Mouse (Mus musculus): ENCODE data around the gene Myo15. TPM values are rescaled to one million over a fixed set of nuclear protein-coding genes. Genes with fewer than 3 reads are reported as not detected.

The Myo15 gene
- polyA plus RNA-seq, 1 experiment from 2014 or later, result 0.28 TPM

Other genes with a start within 250 kb of the Myo15 start
- gene Srebf1, start 246.8 kb upstream of the Myo15 start, polyA plus RNA-seq (2016; fragmentation: Nextera tagmentation; extraction: Ambion mirVana), result 38.2 and 40.3 TPM in 2 replicates
- gene Tom1l2, start 116.4 kb upstream of the Myo15 start, polyA plus RNA-seq (2016; fragmentation: Nextera tagmentation; extraction: Ambion mirVana), result 19.3 and 28.4 TPM in 2 replicates
- gene Drc3, start 116.0 kb upstream of the Myo15 start, polyA plus RNA-seq (2016; fragmentation: Nextera tagmentation; extraction: Ambion mirVana), result 1.0 and 2.0 TPM in 2 replicates
- 17.1 and 20.6 TPM in 2 replicates for gene Gid4, start 52.2 kb upstream of the Myo15 start, polyA plus RNA-seq (2016; fragmentation: Nextera tagmentation; extraction: Ambion mirVana)
- gene Atpaf2, start 50.9 kb upstream of the Myo15 start, polyA plus RNA-seq (2016; fragmentation: Nextera tagmentation; extraction: Ambion mirVana), result 61.7 and 63.8 TPM in 2 replicates
- 87.6 and 112 TPM in 2 replicates for gene Drg2, start 14.7 kb upstream of the Myo15 start, polyA plus RNA-seq (2016; fragmentation: Nextera tagmentation; extraction: Ambion mirVana)
- 32.5 and 38.6 TPM in 2 replicates for gene Alkbh5, start 67.0 kb downstream of the Myo15 start, polyA plus RNA-seq (2016; fragmentation: Nextera tagmentation; extraction: Ambion mirVana)
- 51.0 and 57.7 TPM in 2 replicates for gene Llgl1, start 230.4 kb downstream of the Myo15 start, polyA plus RNA-seq (2016; fragmentation: Nextera tagmentation; extraction: Ambion mirVana)

Data from heart, embryonic 10.5 days (tissue).